Mouse (Mus musculus) forebrain, postnatal 0 days (tissue): ENCODE measurements around the gene Immp2l. TPM values are rescaled to one million over a fixed set of nuclear protein-coding genes. Genes with fewer than 3 reads are reported as not detected.
A peak's percentile ranks its signal among the peaks of the same experiment; 100 is the strongest.

ENCODE experiments used
- ATAC-seq: fragments of 200-750 bp; cut with Nextera tagmentation; 2 replicates; pipeline ENCODE4 v1.8.0; 2017; ENCODE audit warnings: mild to moderate bottlenecking, moderate library complexity
- DNase-seq: peaks from one replicate; pipeline ENCODE4 v3.0.0-alpha.2; 2015
- H3K27ac ChIP-seq: fragments of 300-500 bp; sonication (generic); 2 replicates; pipeline ENCODE4 v1.5.1; 2014; ENCODE audit warnings: low read depth, mild to moderate bottlenecking, antibody characterized with exemption, low read length, moderate library complexity, mixed read lengths
- H3K27me3 ChIP-seq: fragments of 300-500 bp; sonication (generic); 2 replicates; pipeline ENCODE4 v1.6.1; 2014; ENCODE audit warnings: mild to moderate bottlenecking, low read length, mixed read lengths; ENCODE audit not compliant: insufficient read depth
- H3K36me3 ChIP-seq: fragments of 300-500 bp; sonication (generic); 2 replicates; pipeline ENCODE4 v1.6.1; 2014; ENCODE audit warnings: mild to moderate bottlenecking, moderate library complexity; ENCODE audit not compliant: insufficient read depth
- H3K4me1 ChIP-seq: fragments of 300-500 bp; sonication (generic); 2 replicates; pipeline ENCODE4 v1.6.1; 2014; ENCODE audit warnings: antibody characterized with exemption; ENCODE audit not compliant: insufficient read depth
- H3K4me2 ChIP-seq: fragments of 300-500 bp; sonication (generic); 2 replicates; pipeline ENCODE4 v1.6.1; 2014; ENCODE audit warnings: low read depth, mild to moderate bottlenecking, moderate library complexity
- H3K4me3 ChIP-seq: fragments of 300-500 bp; sonication (generic); 2 replicates; pipeline ENCODE4 v1.5.1; 2014; ENCODE audit warnings: low read depth, low read length, mixed read lengths
- H3K9ac ChIP-seq: fragments of 300-500 bp; sonication (generic); 2 replicates; pipeline ENCODE4 v1.6.1; 2014; ENCODE audit warnings: mild to moderate bottlenecking
- H3K9me3 ChIP-seq: fragments of 300-500 bp; sonication (generic); 2 replicates; pipeline ENCODE4 v1.6.1; 2016; ENCODE audit warnings: low read length
- CTCF ChIP-seq: sonication (generic); IDR thresholded peaks from 2 replicates; pipeline ENCODE4 v1.5.1; 2016; ENCODE audit warnings: antibody characterized with exemption, control low read depth, low read depth
- WGBS: fragments of 180-500 bp; shearing (Covaris S2); extraction: QIAGEN DNeasy Blood & Tissue Kit; methylation state at CpG from one replicate; pipeline ENCODE4 v1.1.7; 2014; 5-methylcytosine and 5-hydroxymethylcytosine counted together
- polyA plus RNA-seq: library from polyadenylated mRNA; unstranded; fragments of >200 nt; fragmentation: Nextera tagmentation; extraction: Ambion mirVana; gene quantifications from 2 replicates; pipeline ENCODE4 v1.2.1, GENCODE M21; 2015
- total RNA-seq: library from RNA; depleted of rRNA; stranded (reverse); fragments of >200 nt; gene quantifications from 2 replicates; pipeline ENCODE4 v1.2.3, GENCODE M21; 2014; rRNA removed

The Immp2l gene
- 10.8 and 19.4 TPM in 2 replicates for total RNA-seq
- 5.9 and 9.5 TPM in 2 replicates for polyA plus RNA-seq

GRCm38 (mm10) chr12:41023511-41024421 lies at the start of gene Immp2l:
Immp2l (plus strand) TSS chr12:41024090.
- no peaks in the 10 kb centered on the region for H3K36me3 ChIP-seq
- H3K4me3 ChIP-seq: peak within 1 kb of the TSS; percentile 63
- H3K9me3 ChIP-seq: no peaks in the 10 kb centered on the region
- H3K9ac ChIP-seq: peak within 1 kb of the TSS; percentile 70
- DNase-seq (peak; percentile 91), ATAC-seq (peak; percentile 96)
- H3K27me3 ChIP-seq: no peaks in the 10 kb centered on the region
- H3K4me2 ChIP-seq: peak within 1 kb of the TSS; percentile 53
- TF ChIP-seq CTCF: no peak
- H3K4me1 ChIP-seq: 0 out of 2 replicates have a peak, but pooled peaks cover 4% of the 10 kb centered on the region
- WGBS: 3% methylated on average over 62 of the region's 68 CpGs
- H3K27ac ChIP-seq: peak within 1 kb of the TSS; percentile 66

GRCm38 (mm10) chr12:40978719-40979500 lies 45.0 kb upstream of the Immp2l start:
- H3K4me1 ChIP-seq: no peaks in the 10 kb centered on the region
- no peak for TF ChIP-seq CTCF
- H3K27me3 ChIP-seq: no peaks in the 10 kb centered on the region
- H3K36me3 ChIP-seq: no peaks in the 10 kb centered on the region
- H3K9ac ChIP-seq: no peak overlapping the region
- H3K27ac ChIP-seq: no peak overlapping the region
- WGBS: 98% methylated on average over 2 of the region's 2 CpGs
- no peak for ATAC-seq
- no peaks in the 10 kb centered on the region for H3K9me3 ChIP-seq
- H3K4me2 ChIP-seq: no peak overlapping the region
- DNase-seq: no peak
- no peak overlapping the region for H3K4me3 ChIP-seq

GRCm38 (mm10) chr12:40979716-40980115 lies 44.2 kb upstream of the Immp2l start:
- H3K9ac ChIP-seq: no peak overlapping the region
- H3K36me3 ChIP-seq: no peaks in the 10 kb centered on the region
- no peaks in the 10 kb centered on the region for H3K9me3 ChIP-seq
- no peak overlapping the region for H3K4me3 ChIP-seq
- ATAC-seq (no peak), DNase-seq (no peak)
- no peak overlapping the region for H3K4me2 ChIP-seq
- no peak overlapping the region for H3K27ac ChIP-seq
- WGBS: 83% methylated on average over 4 of the region's 4 CpGs
- H3K4me1 ChIP-seq: no peaks in the 10 kb centered on the region
- no peaks in the 10 kb centered on the region for H3K27me3 ChIP-seq
- no peak for TF ChIP-seq CTCF

GRCm38 (mm10) chr12:40980160-40980559 lies 43.7 kb upstream of the Immp2l start:
- TF ChIP-seq CTCF: no peak
- 74% methylated on average over 3 of the region's 3 CpGs for WGBS

GRCm38 (mm10) chr12:40983021-40983420 lies 40.9 kb upstream of the Immp2l start:
- no peaks in the 10 kb centered on the region for H3K4me1 ChIP-seq
- DNase-seq (no peak), ATAC-seq (no peak)
- H3K9me3 ChIP-seq: no peaks in the 10 kb centered on the region
- H3K36me3 ChIP-seq: no peaks in the 10 kb centered on the region
- H3K27me3 ChIP-seq: no peaks in the 10 kb centered on the region
- no peak overlapping the region for H3K4me3 ChIP-seq
- H3K27ac ChIP-seq: no peak overlapping the region
- no peak overlapping the region for H3K9ac ChIP-seq
- TF ChIP-seq CTCF: no peak
- WGBS: 83% methylated on average over 1 of the region's 1 CpGs
- no peak overlapping the region for H3K4me2 ChIP-seq

More at GRCm38 (mm10) chr12:40980160-40980559, 43.7 kb upstream of the Immp2l start:
- ATAC-seq: no peak
- Histone ChIP-seq H3K27me3 (no peaks in the 10 kb centered on the region), H3K9ac (no peak overlapping the region), H3K4me1 (no peaks in the 10 kb centered on the region), H3K27ac (no peak overlapping the region), H3K4me3 (no peak overlapping the region), H3K36me3 (no peaks in the 10 kb centered on the region), H3K9me3 (no peaks in the 10 kb centered on the region), H3K4me2 (no peak overlapping the region)
- DNase-seq: no peak

GRCm38 (mm10) chr12:40984735-40985134 lies 39.2 kb upstream of the Immp2l start:
- no peak for TF ChIP-seq CTCF
- no peaks in the 10 kb centered on the region for H3K9me3 ChIP-seq
- H3K27ac ChIP-seq: no peak overlapping the region
- H3K27me3 ChIP-seq: no peaks in the 10 kb centered on the region
- H3K4me3 ChIP-seq: no peak overlapping the region
- H3K4me1 ChIP-seq: no peaks in the 10 kb centered on the region
- no peaks in the 10 kb centered on the region for H3K36me3 ChIP-seq
- H3K9ac ChIP-seq: no peak overlapping the region
- H3K4me2 ChIP-seq: no peak overlapping the region
- 25% methylated on average over 4 of the region's 4 CpGs for WGBS
- ATAC-seq: no peak
- no peak for DNase-seq
